ENCODE assay signal across 28 mouse cellular contexts in the genomic region with DNA sequence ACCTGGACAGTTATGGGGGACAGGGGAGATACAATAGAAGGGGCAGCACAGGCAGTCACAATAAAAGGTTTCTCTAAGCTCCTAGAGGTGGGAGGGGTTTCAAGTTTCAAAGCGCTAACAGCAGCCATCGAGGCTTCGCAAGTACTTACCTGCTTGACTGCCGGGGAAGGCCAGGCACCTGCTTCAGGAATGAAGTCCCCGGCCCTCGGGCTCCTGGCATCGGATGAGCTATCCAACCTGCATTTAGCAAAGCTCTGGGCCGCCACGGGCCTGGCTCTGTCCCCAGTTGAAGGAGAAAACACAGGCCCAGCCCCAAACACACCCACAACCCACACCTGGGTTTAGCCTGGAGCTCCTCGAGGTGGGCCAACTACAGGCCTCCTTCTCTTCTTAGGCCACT. TPM values are rescaled to one million over a fixed set of nuclear protein-coding genes. Genes with fewer than 3 reads are reported as not detected.
A peak's percentile ranks its signal among the peaks of the same experiment; 100 is the strongest.
DNase-seq lines count a peak whose midpoint lies in the region; ATAC-seq and TF ChIP-seq lines count a peak whose summit lies in the region.
"Had no signal": no experiment of that assay in that cellular context is flagged by ENCODE, and none has a peak within 500 bp of the region (broad histone marks: within the 10 kb centered on the region; RNA-seq: fewer than 3 reads in every experiment).

No protein-coding gene starts in this region.

- no peak overlapping the region for H3K4me3 ChIP-seq in lung, embryonic 14.5 days (ENCODE audit: low read depth, low read length)
- H3K4me3 ChIP-seq in embryonic facial prominence, embryonic 15.5 days (replicated peaks), result peak overlapping the region; percentile 22
- H3K4me3 ChIP-seq in stomach, embryonic 15.5 days (replicated peaks), result no peak overlapping the region
- no peak overlapping the region for H3K4me3 ChIP-seq in midbrain, embryonic 13.5 days (replicated peaks)
- H3K4me3 ChIP-seq in hindbrain, embryonic 10.5 days, result no peak overlapping the region
- H3K4me3 ChIP-seq: hindbrain, embryonic 13.5 days had no signal

- no peaks in the 10 kb centered on the region for H3K4me1 ChIP-seq in lung, embryonic 14.5 days (ENCODE audit: insufficient read depth)
- peaks cover 10% of the 10 kb centered on the region for H3K4me1 ChIP-seq in embryonic facial prominence, embryonic 15.5 days
- 0 out of 2 replicates have a peak, but pooled peaks cover 3% of the 10 kb centered on the region for H3K4me1 ChIP-seq in stomach, embryonic 15.5 days
- peaks cover 31% of the 10 kb centered on the region for H3K4me1 ChIP-seq in midbrain, embryonic 13.5 days (replicated peaks)
- peaks cover 43% of the 10 kb centered on the region for H3K4me1 ChIP-seq in hindbrain, embryonic 10.5 days (replicated peaks)

- no peak for TF ChIP-seq CTCF in lung, embryonic 14.5 days (IDR thresholded peaks at IDR 0.05; ENCODE audit: low read depth)

- peaks cover 34% of the 10 kb centered on the region for H3K27me3 ChIP-seq in lung, embryonic 14.5 days (ENCODE audit: insufficient read depth, low read length)
- peaks cover 31% of the 10 kb centered on the region for H3K27me3 ChIP-seq in embryonic facial prominence, embryonic 15.5 days
- peaks cover 13% of the 10 kb centered on the region for H3K27me3 ChIP-seq in stomach, embryonic 15.5 days (replicated peaks)
- H3K27me3 ChIP-seq in midbrain, embryonic 13.5 days, result peaks cover 38% of the 10 kb centered on the region
- H3K27me3 ChIP-seq in hindbrain, embryonic 10.5 days (ENCODE audit: insufficient read depth, poor library complexity, severe bottlenecking), result peaks cover 64% of the 10 kb centered on the region

- H3K36me3 ChIP-seq in lung, embryonic 14.5 days (ENCODE audit: insufficient read depth), result no peaks in the 10 kb centered on the region
- no peaks in the 10 kb centered on the region for H3K36me3 ChIP-seq in embryonic facial prominence, embryonic 15.5 days
- H3K36me3 ChIP-seq in stomach, embryonic 15.5 days, result no peaks in the 10 kb centered on the region
- no peaks in the 10 kb centered on the region for H3K36me3 ChIP-seq in midbrain, embryonic 13.5 days
- no peaks in the 10 kb centered on the region for H3K36me3 ChIP-seq in hindbrain, embryonic 10.5 days
- H3K36me3 ChIP-seq: hindbrain, embryonic 13.5 days had no signal

- peak; percentile 16 for DNase-seq in lung, embryonic 14.5 days
- DNase-seq in lung, postnatal 36 days, result no peak
- no peak for DNase-seq in hindbrain, embryonic 10.5 days (ENCODE audit: low spot score)
- DNase-seq: adrenal gland, postnatal 14 days; cerebellum, adult 11 months; cerebellum, adult 2 months; cerebellum, adult 9-11 months; cerebellum, postnatal 25 days; forebrain, postnatal 0 days; gastrocnemius, postnatal 10 days; gastrocnemius, postnatal 36 days; heart, adult 11 months had no signal

- WGBS in lung, embryonic 14.5 days, result 17% methylated on average over 10 of the region's 10 CpGs
- 17% methylated on average over 10 of the region's 10 CpGs for WGBS in embryonic facial prominence, embryonic 15.5 days
- 15% methylated on average over 10 of the region's 10 CpGs for WGBS in stomach, embryonic 15.5 days
- WGBS in midbrain, embryonic 13.5 days, result 33% methylated on average over 10 of the region's 10 CpGs
- WGBS in hindbrain, embryonic 10.5 days, result 26% methylated on average over 10 of the region's 10 CpGs

- ATAC-seq in lung, embryonic 14.5 days (ENCODE audit: insufficient read depth), result no peak
- no peak for ATAC-seq in embryonic facial prominence, embryonic 15.5 days (ENCODE audit: insufficient number of reproducible peaks, low FRiP score, low TSS enrichment, low read depth)
- ATAC-seq in stomach, embryonic 15.5 days (ENCODE audit: insufficient read depth, low FRiP score, low read depth), result no peak
- no peak for ATAC-seq in midbrain, embryonic 13.5 days
- ATAC-seq in inflammation-experienced regulatory T-cells, adult 6 months, result no peak
- ATAC-seq: CD4-positive, CD25-positive, alpha-beta regulatory T cell, adult 4 months; forebrain, embryonic 14.5 days; forebrain, postnatal 0 days; hindbrain, embryonic 16.5 days had no signal

- H3K9me3 ChIP-seq in lung, embryonic 14.5 days (ENCODE audit: low read depth, low read length), result no peaks in the 10 kb centered on the region
- no peaks in the 10 kb centered on the region for H3K9me3 ChIP-seq in embryonic facial prominence, embryonic 15.5 days (replicated peaks)
- no peaks in the 10 kb centered on the region for H3K9me3 ChIP-seq in stomach, embryonic 15.5 days
- no peaks in the 10 kb centered on the region for H3K9me3 ChIP-seq in midbrain, embryonic 13.5 days
- H3K9me3 ChIP-seq in hindbrain, embryonic 10.5 days, result no peaks in the 10 kb centered on the region
- H3K9me3 ChIP-seq: hindbrain, embryonic 13.5 days had no signal

- H3K27ac ChIP-seq in lung, embryonic 14.5 days (ENCODE audit: low read depth), result no peak overlapping the region
- 0 out of 2 replicates have a peak overlapping the region, but pooled peaks have one; percentile 58 for H3K27ac ChIP-seq in embryonic facial prominence, embryonic 15.5 days (replicated peaks)
- peak overlapping the region; percentile 64; the same call in 1 of the 2 replicates for H3K27ac ChIP-seq in stomach, embryonic 15.5 days
- no peak overlapping the region for H3K27ac ChIP-seq in midbrain, embryonic 13.5 days
- no peak overlapping the region for H3K27ac ChIP-seq in hindbrain, embryonic 10.5 days
- H3K27ac ChIP-seq: hindbrain, embryonic 13.5 days had no signal

- H3K4me2 ChIP-seq in lung, embryonic 14.5 days, result no peak overlapping the region
- H3K4me2 ChIP-seq in embryonic facial prominence, embryonic 15.5 days (replicated peaks), result peak overlapping the region; percentile 33
- peak overlapping the region; percentile 33; the same call in 1 of the 2 replicates for H3K4me2 ChIP-seq in stomach, embryonic 15.5 days
- H3K4me2 ChIP-seq in midbrain, embryonic 13.5 days (replicated peaks), result no peak overlapping the region
- H3K4me2 ChIP-seq: hindbrain, embryonic 13.5 days had no signal

- H3K9ac ChIP-seq in lung, embryonic 14.5 days, result no peak overlapping the region
- H3K9ac ChIP-seq in embryonic facial prominence, embryonic 15.5 days, result no peak overlapping the region
- no peak overlapping the region for H3K9ac ChIP-seq in stomach, embryonic 15.5 days
- H3K9ac ChIP-seq in midbrain, embryonic 13.5 days (replicated peaks), result no peak overlapping the region
- H3K9ac ChIP-seq: forebrain, postnatal 0 days; hindbrain, embryonic 13.5 days had no signal

RNA-seq across cellular contexts. Expression of a gene that starts 0.7 kb away (rescaled TPM):
- polyA plus RNA-seq in lung, embryonic 14.5 days (2014; fragmentation: Nextera tagmentation; extraction: Ambion mirVana), result 0.11 and 0.22 TPM in 2 replicates
- polyA plus RNA-seq in embryonic facial prominence, embryonic 15.5 days (2015; fragmentation: Nextera tagmentation; extraction: Ambion mirVana), result 3.3 and 3.4 TPM in 2 replicates
- 0.85 and 1.0 TPM in 2 replicates for polyA plus RNA-seq in stomach, embryonic 15.5 days (2015; fragmentation: Nextera tagmentation; extraction: Ambion mirVana)
- polyA plus RNA-seq in midbrain, embryonic 13.5 days (2015; fragmentation: Nextera tagmentation; extraction: Ambion mirVana), result 0.67 and 1.2 TPM in 2 replicates
- 0.93 and 1.0 TPM in 2 replicates for polyA plus RNA-seq in hindbrain, embryonic 10.5 days (2016; fragmentation: Nextera tagmentation; extraction: Ambion mirVana)
- under 1 TPM; 0.26 to 0.54 (median 0.28) TPM for polyA plus RNA-seq in inflammation-experienced regulatory T-cells, adult 6 months (2017; shearing (Covaris generic))
- polyA plus RNA-seq: C2C12; heart, embryonic 11.5 days; heart, postnatal 0 days had no signal

RNA-seq across cellular contexts. Expression of a gene that starts 3.5 kb away (rescaled TPM):
- not detected in 2 replicates for polyA plus RNA-seq in lung, embryonic 14.5 days (2014; fragmentation: Nextera tagmentation; extraction: Ambion mirVana)
- 0.60 and 0.85 TPM in 2 replicates for polyA plus RNA-seq in embryonic facial prominence, embryonic 15.5 days (2015; fragmentation: Nextera tagmentation; extraction: Ambion mirVana)
- not detected in 2 replicates for polyA plus RNA-seq in stomach, embryonic 15.5 days (2015; fragmentation: Nextera tagmentation; extraction: Ambion mirVana)
- polyA plus RNA-seq in midbrain, embryonic 13.5 days (2015; fragmentation: Nextera tagmentation; extraction: Ambion mirVana), result not detected in 2 replicates
- not detected in 2 replicates for polyA plus RNA-seq in hindbrain, embryonic 10.5 days (2016; fragmentation: Nextera tagmentation; extraction: Ambion mirVana)
- not detected for polyA plus RNA-seq in inflammation-experienced regulatory T-cells, adult 6 months (2017; shearing (Covaris generic))
- polyA plus RNA-seq: adrenal gland, adult 2 months; C2C12; CD4-positive, CD25-positive, alpha-beta regulatory T cell, adult 4 months; cerebellum, adult 2 months; forebrain, embryonic 11.5 days; forebrain, embryonic 14.5 days; forebrain, postnatal 0 days; frontal cortex, adult 2 months; heart, embryonic 11.5 days; heart, embryonic 14.5 days; heart, postnatal 0 days; hindbrain, embryonic 13.5 days; hindbrain, embryonic 16.5 days; intestine, embryonic 16.5 days had no signal

RNA-seq across cellular contexts. Expression of a gene that starts 10.0 kb away (rescaled TPM):
- not detected in 2 replicates for polyA plus RNA-seq in lung, embryonic 14.5 days (2014; fragmentation: Nextera tagmentation; extraction: Ambion mirVana)
- 1.0 and 1.9 TPM in 2 replicates for polyA plus RNA-seq in embryonic facial prominence, embryonic 15.5 days (2015; fragmentation: Nextera tagmentation; extraction: Ambion mirVana)
- polyA plus RNA-seq in stomach, embryonic 15.5 days (2015; fragmentation: Nextera tagmentation; extraction: Ambion mirVana), result not detected in 2 replicates
- not detected in 2 replicates for polyA plus RNA-seq in midbrain, embryonic 13.5 days (2015; fragmentation: Nextera tagmentation; extraction: Ambion mirVana)
- polyA plus RNA-seq in hindbrain, embryonic 10.5 days (2016; fragmentation: Nextera tagmentation; extraction: Ambion mirVana), result not detected in 2 replicates
- polyA plus RNA-seq in inflammation-experienced regulatory T-cells, adult 6 months (2017; shearing (Covaris generic)), result not detected
- polyA plus RNA-seq: adrenal gland, adult 2 months; C2C12; CD4-positive, CD25-positive, alpha-beta regulatory T cell, adult 4 months; cerebellum, adult 2 months; forebrain, embryonic 11.5 days; forebrain, embryonic 14.5 days; forebrain, postnatal 0 days; frontal cortex, adult 2 months; heart, embryonic 11.5 days; heart, embryonic 14.5 days; heart, postnatal 0 days; hindbrain, embryonic 13.5 days; hindbrain, embryonic 16.5 days; intestine, embryonic 16.5 days had no signal

RNA-seq across cellular contexts. Expression of a gene that starts 19.4 kb away (rescaled TPM):
- polyA plus RNA-seq in lung, embryonic 14.5 days (2014; fragmentation: Nextera tagmentation; extraction: Ambion mirVana), result not detected in 2 replicates
- polyA plus RNA-seq in embryonic facial prominence, embryonic 15.5 days (2015; fragmentation: Nextera tagmentation; extraction: Ambion mirVana), result 0.59 TPM in 1 of 2 replicates, not detected in the other
- polyA plus RNA-seq in stomach, embryonic 15.5 days (2015; fragmentation: Nextera tagmentation; extraction: Ambion mirVana), result not detected in 2 replicates
- not detected in 2 replicates for polyA plus RNA-seq in midbrain, embryonic 13.5 days (2015; fragmentation: Nextera tagmentation; extraction: Ambion mirVana)
- polyA plus RNA-seq in hindbrain, embryonic 10.5 days (2016; fragmentation: Nextera tagmentation; extraction: Ambion mirVana), result not detected in 2 replicates
- not detected for polyA plus RNA-seq in inflammation-experienced regulatory T-cells, adult 6 months (2017; shearing (Covaris generic))
- polyA plus RNA-seq: adrenal gland, adult 2 months; C2C12; CD4-positive, CD25-positive, alpha-beta regulatory T cell, adult 4 months; cerebellum, adult 2 months; forebrain, embryonic 11.5 days; forebrain, embryonic 14.5 days; forebrain, postnatal 0 days; frontal cortex, adult 2 months; heart, embryonic 11.5 days; heart, embryonic 14.5 days; heart, postnatal 0 days; hindbrain, embryonic 13.5 days; hindbrain, embryonic 16.5 days; intestine, embryonic 16.5 days had no signal

RNA-seq across cellular contexts. Expression of a gene that starts 24.2 kb away (rescaled TPM):
- polyA plus RNA-seq in lung, embryonic 14.5 days (2014; fragmentation: Nextera tagmentation; extraction: Ambion mirVana), result not detected in 2 replicates
- polyA plus RNA-seq in embryonic facial prominence, embryonic 15.5 days (2015; fragmentation: Nextera tagmentation; extraction: Ambion mirVana), result 2.2 and 2.8 TPM in 2 replicates
- 0.35 TPM in 1 of 2 replicates, not detected in the other for polyA plus RNA-seq in stomach, embryonic 15.5 days (2015; fragmentation: Nextera tagmentation; extraction: Ambion mirVana)
- polyA plus RNA-seq in midbrain, embryonic 13.5 days (2015; fragmentation: Nextera tagmentation; extraction: Ambion mirVana), result not detected in 2 replicates
- polyA plus RNA-seq in hindbrain, embryonic 10.5 days (2016; fragmentation: Nextera tagmentation; extraction: Ambion mirVana), result not detected in 2 replicates
- polyA plus RNA-seq in inflammation-experienced regulatory T-cells, adult 6 months (2017; shearing (Covaris generic)), result not detected
- polyA plus RNA-seq: adrenal gland, adult 2 months; C2C12; CD4-positive, CD25-positive, alpha-beta regulatory T cell, adult 4 months; cerebellum, adult 2 months; forebrain, embryonic 11.5 days; forebrain, embryonic 14.5 days; forebrain, postnatal 0 days; frontal cortex, adult 2 months; heart, embryonic 11.5 days; heart, embryonic 14.5 days; heart, postnatal 0 days; hindbrain, embryonic 13.5 days; hindbrain, embryonic 16.5 days; intestine, embryonic 16.5 days had no signal

Comparison
In these comparisons a context has a peak if more than half of its experiments do, and no peak if none do; other contexts are left out.
1. H3K27ac ChIP-seq: peak in embryonic facial prominence, embryonic 15.5 days (single experiment) and stomach, embryonic 15.5 days (single experiment); none in lung, embryonic 14.5 days (single experiment), midbrain, embryonic 13.5 days (single experiment) and hindbrain, embryonic 10.5 days (single experiment).
2. H3K4me2 ChIP-seq: peak in embryonic facial prominence, embryonic 15.5 days (single experiment) and stomach, embryonic 15.5 days (single experiment); none in lung, embryonic 14.5 days (single experiment) and midbrain, embryonic 13.5 days (single experiment).